Comparison of ENCODE assay signal across 8 mouse cellular contexts in the genomic region with DNA sequence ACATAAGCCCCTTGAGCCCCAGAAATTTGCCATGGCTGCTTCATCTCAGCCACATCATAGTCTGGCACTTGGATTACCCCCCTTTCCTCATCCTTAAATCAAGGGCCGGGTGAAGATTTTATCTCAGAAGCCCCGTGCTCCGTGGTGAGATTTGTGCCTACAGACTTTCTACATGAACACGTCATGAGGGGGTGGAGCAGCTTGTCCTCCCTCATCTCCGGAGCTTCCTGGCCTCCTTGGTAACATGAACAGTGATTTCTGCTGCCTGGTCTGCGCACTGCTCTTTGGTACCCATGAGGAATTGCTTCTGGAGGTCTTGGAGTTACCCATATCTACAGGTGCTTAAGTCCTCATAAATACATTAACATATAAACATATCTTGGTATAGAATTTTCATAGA.
"Had no signal": no experiment of that assay in that cellular context is flagged by ENCODE, and none has a peak within 500 bp of the region (broad histone marks: within the 10 kb centered on the region; RNA-seq: fewer than 3 reads in every experiment).

No protein-coding gene starts in this region.

- DNase-seq: kidney, adult 18-20 months; kidney, adult 9 months; kidney, postnatal 14 days; kidney, postnatal 4 days; liver, postnatal 0 days; thymus, adult 2 months; thymus, postnatal 14 days; thymus, postnatal 4 days had no signal
